Mouse (Mus musculus): Measurements from ENCODE around the gene Slc24a4. TPM values are rescaled to one million over a fixed set of nuclear protein-coding genes. Genes with fewer than 3 reads are reported as not detected.
A peak's percentile ranks its signal among the peaks of the same experiment; 100 is the strongest.
"Not testable (repeated sequence)": the region's sequence is repeated elsewhere in the genome, so short reads cannot be mapped to it uniquely, and the experiment has no call there.

Gene Slc24a4
- polyA plus RNA-seq, 1 experiment from 2014 or later = not detected

DNA sequence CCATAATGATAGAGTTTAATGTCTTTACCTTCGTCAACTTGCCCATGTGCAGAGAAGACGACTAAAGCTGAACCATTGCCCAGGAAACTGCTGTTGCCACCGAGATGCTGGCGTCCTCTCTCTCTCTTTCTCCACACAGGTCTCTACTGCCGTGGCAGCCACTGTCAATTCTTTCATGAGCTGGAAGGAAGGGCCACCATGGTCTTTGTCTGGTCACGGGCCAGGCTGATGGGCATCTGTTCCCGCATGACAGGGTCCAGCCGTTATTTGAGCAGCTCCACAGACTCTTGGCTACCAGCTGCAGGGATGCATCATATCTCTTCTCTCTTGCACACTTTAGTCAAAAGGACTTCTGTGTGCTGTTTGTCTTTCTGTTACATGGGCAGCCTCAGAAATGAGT, 137.9 kb downstream of the Slc24a4 start:
- H3K27me3 ChIP-seq (ENCODE audit: control insufficient read depth, insufficient read depth, low read length) = no peaks in the 10 kb centered on the region
- no peaks in the 10 kb centered on the region for H3K9me3 ChIP-seq (ENCODE audit: control insufficient read depth, low read length)
- peaks cover 14% of the 10 kb centered on the region for H3K4me1 ChIP-seq (ENCODE audit: control insufficient read depth, insufficient read depth, low read length)
- H3K9ac ChIP-seq (ENCODE audit: low read depth, low read length) = no peak overlapping the region
- H3K27ac ChIP-seq (ENCODE audit: low read depth, low read length) = no peak overlapping the region
- WGBS = 89% methylated on average over 8 of the region's 8 CpGs
- H3K4me3 ChIP-seq (ENCODE audit: low read length) = no peak overlapping the region
- H3K36me3 ChIP-seq (ENCODE audit: control insufficient read depth, insufficient read depth, low read length) = no peaks in the 10 kb centered on the region
- ATAC-seq (ENCODE audit: low FRiP score, low TSS enrichment) = no peak
- no peak overlapping the region for H3K4me2 ChIP-seq (replicated peaks; ENCODE audit: low read depth, low read length)

- no peak overlapping the region for H3K4me3 ChIP-seq (ENCODE audit: low read length)
- no peak overlapping the region for H3K4me2 ChIP-seq (replicated peaks; ENCODE audit: low read depth, low read length)
- peaks cover 9% of the 10 kb centered on the region for H3K4me1 ChIP-seq (ENCODE audit: control insufficient read depth, insufficient read depth, low read length)
- 48% methylated on average over 2 of the region's 2 CpGs for WGBS
- no peak overlapping the region for H3K9ac ChIP-seq (ENCODE audit: low read depth, low read length)
- ATAC-seq (ENCODE audit: low FRiP score, low TSS enrichment) = no peak
- no peaks in the 10 kb centered on the region for H3K27me3 ChIP-seq (ENCODE audit: control insufficient read depth, insufficient read depth, low read length)
- no peaks in the 10 kb centered on the region for H3K36me3 ChIP-seq (ENCODE audit: control insufficient read depth, insufficient read depth, low read length)
- no peaks in the 10 kb centered on the region for H3K9me3 ChIP-seq (ENCODE audit: control insufficient read depth, low read length)
- no peak overlapping the region for H3K27ac ChIP-seq (ENCODE audit: low read depth, low read length)
These were observed 140.6 kb downstream of the Slc24a4 start for GRCm38 (mm10) chr12:102269144-102269543.

GRCm38 (mm10) chr12:102270776-102271405, 142.4 kb downstream of the Slc24a4 start:
- H3K4me2 ChIP-seq (replicated peaks; ENCODE audit: low read depth, low read length) = no peak overlapping the region
- WGBS = 72% methylated on average over 6 of the region's 6 CpGs
- H3K36me3 ChIP-seq (ENCODE audit: control insufficient read depth, insufficient read depth, low read length) = no peaks in the 10 kb centered on the region
- H3K27ac ChIP-seq (ENCODE audit: low read depth, low read length) = no peak overlapping the region
- ATAC-seq (ENCODE audit: low FRiP score, low TSS enrichment) = no peak
- H3K9me3 ChIP-seq (ENCODE audit: control insufficient read depth, low read length) = no peaks in the 10 kb centered on the region
- H3K4me3 ChIP-seq (ENCODE audit: low read length) = no peak overlapping the region
- H3K4me1 ChIP-seq (ENCODE audit: control insufficient read depth, insufficient read depth, low read length) = peaks cover 9% of the 10 kb centered on the region
- no peaks in the 10 kb centered on the region for H3K27me3 ChIP-seq (ENCODE audit: control insufficient read depth, insufficient read depth, low read length)
- H3K9ac ChIP-seq (ENCODE audit: low read depth, low read length) = no peak overlapping the region

GRCm38 (mm10) chr12:102271447-102271846, 142.9 kb downstream of the Slc24a4 start:
- ATAC-seq (ENCODE audit: low FRiP score, low TSS enrichment) = peak; percentile 83
- no peaks in the 10 kb centered on the region for H3K36me3 ChIP-seq (ENCODE audit: control insufficient read depth, insufficient read depth, low read length)
- peaks cover 9% of the 10 kb centered on the region for H3K4me1 ChIP-seq (ENCODE audit: control insufficient read depth, insufficient read depth, low read length)
- no peak overlapping the region for H3K9ac ChIP-seq (ENCODE audit: low read depth, low read length)
- H3K9me3 ChIP-seq (ENCODE audit: control insufficient read depth, low read length) = no peaks in the 10 kb centered on the region
- 41% methylated on average over 4 of the region's 4 CpGs for WGBS
- H3K4me2 ChIP-seq (replicated peaks; ENCODE audit: low read depth, low read length) = no peak overlapping the region
- H3K27me3 ChIP-seq (ENCODE audit: control insufficient read depth, insufficient read depth, low read length) = no peaks in the 10 kb centered on the region
- H3K4me3 ChIP-seq (ENCODE audit: low read length) = no peak overlapping the region
- no peak overlapping the region for H3K27ac ChIP-seq (ENCODE audit: low read depth, low read length)

DNA sequence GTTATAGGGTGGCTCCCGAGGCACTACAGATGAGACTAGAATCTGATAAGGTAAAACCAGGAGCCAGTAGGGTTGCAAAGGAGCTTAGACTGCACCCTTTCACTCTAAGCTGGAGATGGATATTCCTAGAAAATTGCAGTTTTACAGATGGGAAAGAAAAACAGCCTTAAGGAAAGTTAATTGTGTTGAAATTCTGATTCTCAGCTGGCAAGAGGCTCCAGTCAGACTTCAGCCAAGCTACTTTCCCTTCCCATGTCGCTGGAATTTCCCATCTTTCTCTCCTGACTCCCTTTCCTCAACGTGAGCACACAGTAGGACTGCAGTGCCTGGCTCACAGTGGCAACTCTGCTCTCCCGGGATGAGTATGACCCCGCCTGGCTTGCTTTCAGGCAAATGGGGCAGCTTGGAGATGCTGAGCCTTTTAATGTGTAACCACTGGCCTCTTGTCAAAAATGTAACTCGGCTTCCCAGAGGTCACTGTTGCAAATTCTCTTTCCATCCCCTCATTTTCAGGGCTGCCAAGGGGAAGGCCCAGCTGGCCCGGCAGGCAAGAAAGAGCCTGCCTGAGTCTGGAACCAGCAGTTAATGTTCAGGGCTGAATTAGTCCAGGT, 147.4 kb downstream of the Slc24a4 start:
- Histone ChIP-seq H3K9ac (ENCODE audit: low read depth, low read length) (no peak overlapping the region), H3K4me1 (ENCODE audit: control insufficient read depth, insufficient read depth, low read length) (peaks cover 7% of the 10 kb centered on the region), H3K9me3 (ENCODE audit: control insufficient read depth, low read length) (peaks cover 6% of the 10 kb centered on the region; the same call in 1 of the 2 replicates), H3K4me3 (ENCODE audit: low read length) (no peak overlapping the region), H3K27me3 (ENCODE audit: control insufficient read depth, insufficient read depth, low read length) (no peaks in the 10 kb centered on the region), H3K36me3 (ENCODE audit: control insufficient read depth, insufficient read depth, low read length) (no peaks in the 10 kb centered on the region), H3K27ac (ENCODE audit: low read depth, low read length) (no peak overlapping the region), H3K4me2 (replicated peaks; ENCODE audit: low read depth, low read length) (no peak overlapping the region)
- 67% methylated on average over 7 of the region's 7 CpGs for WGBS
- no peak for ATAC-seq (ENCODE audit: low FRiP score, low TSS enrichment)

GRCm38 (mm10) chr12:102280290-102280689, 151.8 kb downstream of the Slc24a4 start:
- H3K36me3 ChIP-seq (ENCODE audit: control insufficient read depth, insufficient read depth, low read length); H3K27ac ChIP-seq (ENCODE audit: low read depth, low read length); ATAC-seq (ENCODE audit: low FRiP score, low TSS enrichment); H3K9me3 ChIP-seq (ENCODE audit: control insufficient read depth, low read length); H3K4me3 ChIP-seq (ENCODE audit: low read length); H3K9ac ChIP-seq (ENCODE audit: low read depth, low read length); H3K27me3 ChIP-seq (ENCODE audit: control insufficient read depth, insufficient read depth, low read length); H3K4me1 ChIP-seq (ENCODE audit: control insufficient read depth, insufficient read depth, low read length); H3K4me2 ChIP-seq (replicated peaks; ENCODE audit: low read depth, low read length): not testable (repeated sequence)
- 48% methylated on average over 4 of the region's 4 CpGs for WGBS

DNA sequence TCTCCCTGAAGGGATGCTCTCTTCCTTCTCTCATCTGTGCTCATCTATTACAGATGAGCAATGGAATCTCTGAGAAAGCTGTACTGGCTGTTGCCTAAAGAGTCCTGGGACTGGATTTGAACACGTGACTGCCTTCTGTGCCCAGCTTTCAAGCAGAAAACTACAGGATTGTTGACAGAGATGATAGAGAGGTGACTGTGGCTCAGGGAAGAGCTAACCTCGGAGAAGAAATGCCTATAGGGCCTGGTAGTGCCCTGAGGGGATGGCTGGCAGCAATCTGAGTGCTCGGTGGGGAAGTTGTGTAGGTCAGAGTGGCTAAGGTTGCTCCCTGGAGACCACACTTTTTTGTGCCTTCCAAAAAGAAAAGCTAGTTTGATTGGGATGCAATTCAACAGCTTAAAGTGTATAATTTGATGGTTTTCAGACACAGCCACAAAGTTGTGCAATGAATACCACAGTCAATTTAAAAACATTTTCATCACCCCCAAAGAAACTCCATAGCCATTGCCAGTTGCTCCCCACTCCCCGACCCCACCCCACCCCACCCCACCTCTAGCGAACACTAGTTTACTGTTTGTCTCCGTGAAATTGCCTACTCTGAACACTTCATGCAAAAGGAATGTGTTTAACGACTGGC, 152.5 kb downstream of the Slc24a4 start:
- H3K36me3 ChIP-seq (ENCODE audit: control insufficient read depth, insufficient read depth, low read length) = no peaks in the 10 kb centered on the region
- no peak overlapping the region for H3K4me3 ChIP-seq (ENCODE audit: low read length)
- WGBS = 69% methylated on average over 7 of the region's 7 CpGs
- H3K27me3 ChIP-seq (ENCODE audit: control insufficient read depth, insufficient read depth, low read length) = no peaks in the 10 kb centered on the region
- H3K9me3 ChIP-seq (ENCODE audit: control insufficient read depth, low read length) = peaks cover 6% of the 10 kb centered on the region; the same call in 1 of the 2 replicates
- H3K4me2 ChIP-seq (replicated peaks; ENCODE audit: low read depth, low read length) = no peak overlapping the region
- H3K9ac ChIP-seq (ENCODE audit: low read depth, low read length) = no peak overlapping the region
- no peak for ATAC-seq (ENCODE audit: low FRiP score, low TSS enrichment)
- H3K4me1 ChIP-seq (ENCODE audit: control insufficient read depth, insufficient read depth, low read length) = peaks cover 12% of the 10 kb centered on the region
- H3K27ac ChIP-seq (ENCODE audit: low read depth, low read length) = no peak overlapping the region

DNA sequence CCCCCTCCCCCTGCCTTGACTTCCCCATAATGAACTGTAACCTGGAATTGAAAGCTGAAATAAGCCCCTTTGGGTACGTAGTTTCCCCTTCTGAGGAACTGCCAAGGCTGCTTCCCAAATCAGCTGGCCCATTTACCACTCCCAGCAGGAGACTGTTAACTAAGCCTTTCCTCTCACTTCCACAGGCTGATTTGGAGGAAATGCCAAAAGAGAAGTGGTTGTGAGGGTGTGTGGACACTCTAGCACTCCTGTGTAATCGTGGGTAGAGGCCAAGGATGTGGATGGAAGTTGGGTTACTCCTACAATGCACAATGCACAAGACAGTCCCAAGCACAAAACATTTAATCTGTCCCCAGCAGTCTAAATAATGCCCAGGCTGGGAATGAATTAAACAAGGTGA, 153.6 kb downstream of the Slc24a4 start:
- Histone ChIP-seq H3K4me2 (replicated peaks; ENCODE audit: low read depth, low read length) (no peak overlapping the region; the same call in 1 of the 2 replicates), H3K4me3 (ENCODE audit: low read length) (no peak overlapping the region; the same call in 1 of the 2 replicates)

More for the DNA sequence above, 153.6 kb downstream of the Slc24a4 start:
- Histone ChIP-seq H3K27ac (ENCODE audit: low read depth, low read length) (no peak overlapping the region), H3K27me3 (ENCODE audit: control insufficient read depth, insufficient read depth, low read length) (no peaks in the 10 kb centered on the region), H3K9me3 (ENCODE audit: control insufficient read depth, low read length) (peaks cover 6% of the 10 kb centered on the region; the same call in 1 of the 2 replicates), H3K4me1 (ENCODE audit: control insufficient read depth, insufficient read depth, low read length) (peaks cover 23% of the 10 kb centered on the region), H3K36me3 (ENCODE audit: control insufficient read depth, insufficient read depth, low read length) (no peaks in the 10 kb centered on the region), H3K9ac (ENCODE audit: low read depth, low read length) (peak overlapping the region; percentile 86; the same call in 1 of the 2 replicates)
- ATAC-seq (ENCODE audit: low FRiP score, low TSS enrichment) = no peak
- WGBS = 68% methylated on average over 2 of the region's 2 CpGs

All from kidney, embryonic 14.5 days (tissue).